Mouse (Mus musculus): Measurements from ENCODE around the gene Kcnmb1. TPM values are rescaled to one million over a fixed set of nuclear protein-coding genes. Genes with fewer than 3 reads are reported as not detected.
A peak's percentile ranks its signal among the peaks of the same experiment; 100 is the strongest.

Gene Kcnmb1
- polyA plus RNA-seq, 1 experiment from 2014 or later = not detected

DNA sequence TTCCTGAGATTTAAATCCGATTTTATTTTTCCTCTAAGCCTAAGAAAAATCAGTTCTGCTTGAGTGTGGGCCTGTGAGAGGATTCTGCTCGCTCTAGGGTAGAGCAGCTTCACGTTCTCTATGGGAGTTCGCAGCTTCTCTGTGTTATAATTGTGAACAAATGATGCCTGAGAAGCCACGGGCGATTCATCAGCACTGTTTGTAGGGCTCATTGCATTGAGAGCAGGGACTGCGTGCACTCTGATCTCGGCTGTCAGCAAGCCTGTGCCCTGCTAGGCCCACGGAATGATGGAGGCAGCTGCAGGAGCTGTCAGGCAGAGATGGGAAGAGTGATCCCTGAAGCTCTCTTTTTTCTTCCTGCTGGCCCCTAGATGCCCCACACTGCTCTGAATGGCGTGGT, 35.4 kb downstream of the Kcnmb1 start:
- H3K27me3 ChIP-seq = peaks cover 16% of the 10 kb centered on the region
- ChIA-PET CTCF (no interaction called here), POLR2A (no interaction called here)
- no peak for TF ChIP-seq CTCF (IDR thresholded peaks at IDR 0.05)
- in situ Hi-C loops (cut with MboI; ENCODE audit: low pct_unique_long_range_greater_than_20kb) = no loop called here
- DNase-seq (ENCODE audit: low read depth, low spot score) = no peak
- ATAC-seq = no peak

DNA sequence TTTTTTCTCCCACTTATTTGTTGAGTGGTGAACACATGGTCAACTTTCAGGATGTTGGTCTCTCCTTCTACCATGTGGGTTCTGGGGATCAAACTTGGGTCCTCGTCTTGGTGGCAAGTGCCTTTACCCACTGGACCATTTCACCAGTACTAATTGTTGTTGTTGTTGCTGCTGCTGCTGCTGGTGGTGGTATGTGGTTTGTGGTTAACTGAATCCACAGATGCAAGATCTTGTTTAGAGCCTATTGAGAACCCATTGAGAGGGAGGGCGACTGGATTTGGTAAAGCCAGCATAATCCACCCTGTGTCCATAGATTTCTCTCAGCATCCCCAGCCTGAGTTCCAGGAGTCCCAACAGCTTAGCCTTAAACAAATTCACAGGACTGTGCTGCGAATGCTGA, 37.6 kb downstream of the Kcnmb1 start:
- H3K27me3 ChIP-seq = peaks cover 10% of the 10 kb centered on the region
- ChIA-PET CTCF (no interaction called here), POLR2A (no interaction called here)
- DNase-seq (ENCODE audit: low read depth, low spot score) (no peak), ATAC-seq (no peak)
- no peak for TF ChIP-seq CTCF (IDR thresholded peaks at IDR 0.05)
- in situ Hi-C loops (cut with MboI; ENCODE audit: low pct_unique_long_range_greater_than_20kb) = loop anchor here (10.0 kb wide), 1 partner anchor 266 kb away; no protein-coding TSS in a partner anchor

DNA sequence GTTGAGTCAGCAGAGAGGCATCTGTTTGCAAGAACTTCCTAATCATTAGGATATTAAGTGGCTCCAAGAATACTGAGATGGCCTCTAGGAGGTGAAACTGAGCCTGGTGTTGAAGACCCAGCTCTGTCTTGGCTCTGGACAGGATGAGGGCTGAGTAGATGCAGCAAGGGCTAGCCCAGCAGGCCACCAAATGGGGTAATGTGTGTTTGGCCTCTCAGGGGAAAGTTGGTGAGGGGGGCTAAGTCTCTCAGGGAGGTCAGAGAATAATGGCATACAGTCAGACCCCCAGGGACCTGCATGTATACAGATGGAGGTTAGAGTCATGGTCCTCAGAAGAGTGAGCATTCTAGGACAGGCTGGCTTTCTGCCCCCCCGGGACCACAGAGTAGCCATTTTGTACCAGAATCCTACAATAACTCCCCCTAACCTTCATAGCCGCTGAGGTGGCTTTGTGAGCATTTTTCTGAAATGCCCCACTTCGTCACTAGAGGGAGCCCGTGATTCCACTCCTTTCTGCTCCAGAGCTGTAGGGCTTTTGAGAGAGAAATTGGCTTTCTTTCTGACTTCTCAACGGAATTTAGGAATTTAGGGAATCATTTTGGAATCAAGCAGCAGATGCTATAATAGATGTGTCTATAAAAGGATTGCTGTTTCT, 39.3 kb downstream of the Kcnmb1 start:
- DNase-seq (ENCODE audit: low read depth, low spot score) = no peak

DNA sequence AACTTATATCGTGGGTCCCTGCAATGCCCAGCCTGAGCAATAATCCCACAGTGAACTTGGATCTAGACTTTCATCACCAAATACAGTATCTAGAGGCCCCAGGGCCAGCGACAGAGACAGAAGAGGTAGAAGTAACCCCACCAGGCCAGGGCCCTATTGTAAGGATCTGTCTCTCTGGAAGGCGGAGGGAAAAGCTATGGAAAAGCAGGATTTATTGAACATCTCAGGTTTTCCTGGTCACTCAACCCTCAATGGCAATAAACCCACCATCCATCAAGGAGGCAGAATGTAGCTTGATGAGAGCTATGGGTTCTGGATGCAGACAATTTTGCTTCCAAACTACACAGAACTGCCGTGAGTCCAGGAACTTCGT, 39.8 kb downstream of the Kcnmb1 start:
- in situ Hi-C loops (cut with MboI; ENCODE audit: low pct_unique_long_range_greater_than_20kb) = loop anchor here (10.0 kb wide), 1 partner anchor 268 kb away; no protein-coding TSS in a partner anchor
- CTCF ChIA-PET = interaction anchor here (1.0 kb wide), 1 partner anchor 33 kb away, joined by 3 read pairs; no protein-coding TSS in a partner anchor
- peaks cover 15% of the 10 kb centered on the region for H3K27me3 ChIP-seq
- DNase-seq (ENCODE audit: low read depth, low spot score) (no peak), ATAC-seq (no peak)
- POLR2A ChIA-PET = no interaction called here
- TF ChIP-seq CTCF (IDR thresholded peaks at IDR 0.05) = no peak

More for the DNA sequence above, 39.3 kb downstream of the Kcnmb1 start:
- peaks cover 16% of the 10 kb centered on the region for H3K27me3 ChIP-seq
- POLR2A ChIA-PET = no interaction called here
- CTCF ChIA-PET = interaction anchor here (1.0 kb wide), 1 partner anchor 33 kb away, joined by 3 read pairs; no protein-coding TSS in a partner anchor
- TF ChIP-seq CTCF (IDR thresholded peaks at IDR 0.05) = peak; percentile 58
- ATAC-seq = no peak
- in situ Hi-C loops (cut with MboI; ENCODE audit: low pct_unique_long_range_greater_than_20kb) = loop anchor here (10.0 kb wide), 1 partner anchor 267 kb away; no protein-coding TSS in a partner anchor

DNA sequence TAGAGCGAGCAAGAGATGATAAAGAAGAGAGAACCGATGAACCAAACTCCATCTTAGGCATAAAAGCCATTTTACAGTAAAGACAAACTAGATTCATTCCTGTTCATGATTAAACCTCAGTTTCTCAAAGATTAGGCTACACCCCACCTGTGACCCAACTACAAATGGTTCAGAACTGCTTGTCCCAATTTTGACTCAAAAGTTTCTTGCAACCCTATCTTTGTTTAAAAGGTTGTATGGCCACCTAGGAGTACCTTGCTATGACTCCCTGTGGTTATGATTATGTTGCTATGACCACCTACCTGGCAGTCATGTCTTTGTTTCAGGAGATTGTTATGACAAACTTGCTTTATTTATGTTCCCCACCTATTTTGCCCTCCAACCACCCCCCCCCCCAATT, 44.8 kb downstream of the Kcnmb1 start:
- no peak for TF ChIP-seq CTCF (IDR thresholded peaks at IDR 0.05)
- ChIA-PET CTCF (interaction anchor here (0.7 kb wide), 1 partner anchor 10 kb away, joined by 3 read pairs; no protein-coding TSS in a partner anchor), POLR2A (no interaction called here)
- no peak for DNase-seq (ENCODE audit: low read depth, low spot score)
- no peak for ATAC-seq
- H3K27me3 ChIP-seq = peaks cover 13% of the 10 kb centered on the region
- in situ Hi-C loops (cut with MboI; ENCODE audit: low pct_unique_long_range_greater_than_20kb) = loop anchor here (10.0 kb wide), 1 partner anchor 273 kb away; no protein-coding TSS in a partner anchor

DNA sequence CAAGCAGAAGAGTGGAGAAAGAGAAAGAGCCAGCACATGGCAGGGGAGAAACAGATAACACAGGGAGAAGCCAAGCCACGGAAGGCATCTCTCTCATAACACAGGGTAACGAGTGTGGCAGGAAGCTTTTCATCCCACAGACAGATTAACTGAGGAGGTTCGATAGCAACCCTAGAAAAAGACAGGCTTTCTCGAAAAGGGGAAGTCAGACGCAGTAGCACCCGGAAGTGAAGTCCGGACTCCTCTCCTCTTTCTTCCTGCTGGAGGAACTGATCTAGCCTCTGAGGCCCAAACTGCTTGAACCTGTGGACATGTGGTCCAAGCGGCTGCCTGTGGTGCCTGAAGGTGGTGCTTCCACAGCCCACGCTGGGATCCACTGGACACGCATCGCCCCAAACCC, 45.4 kb downstream of the Kcnmb1 start:
- CTCF ChIA-PET = interaction anchor here (0.7 to 1.7 kb wide), 2 partner anchors 11 to 13 kb away, joined by 3 to 5 read pairs; no protein-coding TSS in a partner anchor
- in situ Hi-C loops (cut with MboI; ENCODE audit: low pct_unique_long_range_greater_than_20kb) = loop anchor here (10.0 kb wide), 1 partner anchor 273 kb away; no protein-coding TSS in a partner anchor
- no peak for TF ChIP-seq CTCF (IDR thresholded peaks at IDR 0.05)
- peaks cover 13% of the 10 kb centered on the region for H3K27me3 ChIP-seq
- ATAC-seq (no peak), DNase-seq (ENCODE audit: low read depth, low spot score) (no peak)
- POLR2A ChIA-PET = no interaction called here

DNA sequence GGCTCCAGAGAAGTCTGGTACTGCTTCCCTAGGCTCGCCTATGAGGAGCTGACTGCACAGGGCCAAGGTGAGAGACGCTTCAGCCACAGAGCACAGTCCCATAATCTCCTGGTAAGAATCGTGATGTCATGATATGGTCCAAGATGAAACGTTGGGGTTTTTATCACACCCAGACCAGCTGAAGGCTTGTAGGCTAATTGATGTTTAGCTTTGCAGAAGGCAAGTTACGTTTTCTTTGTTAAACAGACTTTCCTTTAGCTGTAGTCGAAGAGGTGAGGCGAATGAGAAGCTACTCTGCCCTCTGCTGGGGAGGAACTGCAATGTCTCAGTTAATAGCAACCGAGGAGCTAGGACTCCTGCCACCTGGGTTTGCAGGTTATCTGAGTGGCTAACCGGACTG, 45.9 kb downstream of the Kcnmb1 start:
- TF ChIP-seq CTCF (IDR thresholded peaks at IDR 0.05) = peak; percentile 73
- ATAC-seq (no peak), DNase-seq (ENCODE audit: low read depth, low spot score) (no peak)
- peaks cover 10% of the 10 kb centered on the region for H3K27me3 ChIP-seq
- POLR2A ChIA-PET = no interaction called here
- CTCF ChIA-PET = interaction anchor here (0.9 to 1.7 kb wide), 3 partner anchors 13 to 37 kb away, joined by 3 to 5 read pairs (median 4); no protein-coding TSS in a partner anchor
- in situ Hi-C loops (cut with MboI; ENCODE audit: low pct_unique_long_range_greater_than_20kb) = loop anchor here (10.0 kb wide), 1 partner anchor 274 kb away; no protein-coding TSS in a partner anchor

DNA sequence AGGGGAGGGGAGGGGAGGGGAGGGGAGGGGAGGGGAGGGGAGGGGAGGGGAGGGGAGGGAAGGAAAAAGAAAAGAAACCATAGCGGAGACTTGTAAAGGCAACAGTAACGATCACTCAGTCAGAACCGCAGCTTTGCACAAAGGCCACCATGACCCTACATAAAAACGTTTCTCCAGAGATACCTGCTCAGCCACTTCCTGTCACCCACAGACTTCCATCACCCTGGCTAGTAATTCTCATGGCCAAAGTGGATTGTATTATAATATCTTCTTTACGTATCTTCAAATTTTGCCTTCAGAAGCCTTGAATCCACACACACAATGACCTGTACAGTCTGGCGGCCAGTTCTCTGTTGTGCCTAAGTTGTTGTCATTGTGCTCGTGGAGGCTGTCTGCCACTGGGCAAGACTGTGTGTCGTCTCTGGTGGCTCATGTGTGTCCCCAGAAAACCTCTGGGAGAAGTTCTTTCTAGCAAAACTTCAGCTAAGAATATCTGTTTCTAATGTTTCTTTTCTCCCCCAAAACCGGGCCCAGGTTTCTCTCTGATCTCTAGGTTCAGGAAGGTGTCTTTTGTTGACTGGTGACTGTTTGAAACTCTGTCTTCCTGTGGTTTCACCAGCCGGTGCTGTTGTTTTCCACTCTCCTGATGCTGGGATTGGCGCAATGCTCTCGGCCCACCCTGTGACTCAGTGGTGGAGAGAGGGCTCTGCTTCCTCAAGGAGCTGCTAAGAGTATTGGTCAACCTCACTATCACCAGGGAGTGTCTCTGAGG, 46.7 kb downstream of the Kcnmb1 start:
- DNase-seq (ENCODE audit: low read depth, low spot score) (no peak), ATAC-seq (no peak)
- no peak for TF ChIP-seq CTCF (IDR thresholded peaks at IDR 0.05)
- in situ Hi-C loops (cut with MboI; ENCODE audit: low pct_unique_long_range_greater_than_20kb) = loop anchor here (10.0 kb wide), 1 partner anchor 275 kb away; no protein-coding TSS in a partner anchor
- POLR2A ChIA-PET = no interaction called here
- CTCF ChIA-PET = interaction anchor here (0.9 to 1.7 kb wide), 3 partner anchors 12 to 38 kb away, joined by 3 to 5 read pairs (median 4); no protein-coding TSS in a partner anchor
- H3K27me3 ChIP-seq = peaks cover 10% of the 10 kb centered on the region

DNA sequence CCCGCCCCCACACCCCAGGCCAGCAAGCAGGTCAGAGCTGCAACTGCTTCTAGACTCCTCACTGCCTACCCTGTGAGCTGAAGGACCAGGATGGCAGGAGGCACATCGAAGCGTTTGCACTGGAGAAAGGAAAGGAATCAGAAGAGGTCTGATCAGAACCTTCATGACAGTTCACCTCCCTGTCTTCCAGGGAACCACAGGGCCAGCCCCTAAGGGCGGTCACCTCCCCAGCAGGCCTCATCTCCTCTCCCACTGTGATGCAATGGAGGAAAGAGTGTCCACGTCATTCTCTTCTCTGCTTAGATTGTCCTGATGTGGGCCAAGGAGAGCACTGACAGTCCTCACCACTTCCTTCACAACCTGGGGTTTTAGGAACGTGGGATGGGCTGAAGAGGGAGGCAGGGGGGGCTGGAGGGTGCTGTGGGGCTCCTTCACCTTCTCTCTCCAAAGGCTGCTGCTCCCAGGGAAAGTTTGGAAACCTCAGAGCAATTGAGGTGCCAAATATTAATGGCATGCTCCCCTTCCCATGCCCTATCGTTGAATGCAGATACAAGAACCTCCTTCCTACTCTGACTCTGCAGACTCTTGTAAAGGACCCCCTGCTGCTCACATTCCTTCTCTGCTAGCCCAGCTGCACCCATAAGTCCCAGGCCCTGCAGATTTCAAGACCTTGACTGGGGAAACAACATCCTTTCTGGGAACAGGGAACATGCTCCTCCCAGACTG, 47.5 kb downstream of the Kcnmb1 start:
- DNase-seq (ENCODE audit: low read depth, low spot score) (no peak), ATAC-seq (no peak)
- ChIA-PET CTCF (interaction anchor here (1.4 kb wide), 1 partner anchor 39 kb away, joined by 3 read pairs; no protein-coding TSS in a partner anchor), POLR2A (no interaction called here)
- H3K27me3 ChIP-seq = peaks cover 10% of the 10 kb centered on the region
- in situ Hi-C loops (cut with MboI; ENCODE audit: low pct_unique_long_range_greater_than_20kb) = no loop called here
- TF ChIP-seq CTCF (IDR thresholded peaks at IDR 0.05) = no peak

DNA sequence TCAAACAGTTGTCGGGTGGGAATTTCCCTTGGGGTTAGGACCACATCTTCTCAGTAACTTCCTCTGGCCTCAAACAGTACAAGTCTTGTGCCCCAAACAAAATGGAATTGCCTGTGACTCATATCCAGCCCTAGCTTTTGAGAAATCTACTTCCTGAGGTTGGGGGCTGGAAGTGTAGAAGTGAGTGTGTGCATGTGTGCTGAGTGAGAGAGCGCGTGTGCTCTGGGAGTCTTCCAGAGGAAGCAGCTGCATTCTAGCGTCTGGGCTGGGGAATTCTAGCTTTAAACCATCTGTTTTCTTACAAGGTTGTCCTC, 48.0 kb downstream of the Kcnmb1 start:
- ChIA-PET CTCF (no interaction called here), POLR2A (interaction anchor here (0.5 kb wide), 1 partner anchor 735 kb away, joined by 4 read pairs; no protein-coding TSS in a partner anchor)
- in situ Hi-C loops (cut with MboI; ENCODE audit: low pct_unique_long_range_greater_than_20kb) = no loop called here
- DNase-seq (ENCODE audit: low read depth, low spot score) (no peak), ATAC-seq (no peak)
- TF ChIP-seq CTCF (IDR thresholded peaks at IDR 0.05) = no peak
- H3K27me3 ChIP-seq = peaks cover 10% of the 10 kb centered on the region

Measured in Patski (cell line).